Mouse (Mus musculus): Measurements from ENCODE around the gene Tmprss11f. TPM values are rescaled to one million over a fixed set of nuclear protein-coding genes. Genes with fewer than 3 reads are reported as not detected.
"Not testable (repeated sequence)": the region's sequence is repeated elsewhere in the genome, so short reads cannot be mapped to it uniquely, and the experiment has no call there.

Gene Tmprss11f
- not detected in 2 replicates for polyA plus RNA-seq (2012; rRNA removed)

DNA sequence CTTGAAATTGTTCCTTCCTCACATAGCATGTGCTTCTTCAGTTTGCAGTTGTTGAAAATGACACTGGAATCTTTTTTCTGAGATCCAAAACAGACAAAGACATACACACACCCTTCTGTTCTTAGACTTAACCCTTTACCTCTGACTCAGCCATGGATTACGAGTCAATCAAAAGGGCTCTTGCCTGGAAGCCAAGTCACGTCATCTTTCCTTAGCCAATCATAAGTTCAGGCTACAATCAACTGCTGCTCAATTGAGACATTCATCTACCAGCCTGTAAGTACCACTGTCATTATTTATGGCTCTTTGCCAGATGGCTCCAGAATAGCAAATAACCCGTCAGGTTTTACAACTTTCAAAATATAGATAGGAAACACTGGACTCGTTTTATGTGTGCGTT, at the start of gene Tmprss11f:
TSS of gene Tmprss11f (minus strand) at position 101 of the 400 bp plus-strand sequence.
- TF ChIP-seq CTCF (IDR thresholded peaks at IDR 0.05; ENCODE audit: borderline replicate concordance, control insufficient read depth, extremely low read depth, insufficient read depth, low read length, poor library complexity): no peak
- no peak for TF ChIP-seq POLR2A (IDR thresholded peaks at IDR 0.05; ENCODE audit: control insufficient read depth, extremely low read depth, insufficient read depth, low read length, poor library complexity)
- Histone ChIP-seq H3K4me1 (replicated peaks; ENCODE audit: control insufficient read depth, insufficient read depth, low read length) (no peaks in the 10 kb centered on the region), H3K27me3 (ENCODE audit: control insufficient read depth, insufficient read depth, low read length) (no peaks in the 10 kb centered on the region), H3K36me3 (ENCODE audit: control insufficient read depth, insufficient read depth, low read length) (no peaks in the 10 kb centered on the region), H3K4me3 (ENCODE audit: control insufficient read depth, insufficient read depth, low read length) (no peak within 1 kb of the TSS), H3K27ac (ENCODE audit: control insufficient read depth, insufficient read depth, low read length) (no peak within 1 kb of the TSS)
- no peak for DNase-seq
- WGBS: 86% methylated on average over 5 of the region's 5 CpGs

DNA sequence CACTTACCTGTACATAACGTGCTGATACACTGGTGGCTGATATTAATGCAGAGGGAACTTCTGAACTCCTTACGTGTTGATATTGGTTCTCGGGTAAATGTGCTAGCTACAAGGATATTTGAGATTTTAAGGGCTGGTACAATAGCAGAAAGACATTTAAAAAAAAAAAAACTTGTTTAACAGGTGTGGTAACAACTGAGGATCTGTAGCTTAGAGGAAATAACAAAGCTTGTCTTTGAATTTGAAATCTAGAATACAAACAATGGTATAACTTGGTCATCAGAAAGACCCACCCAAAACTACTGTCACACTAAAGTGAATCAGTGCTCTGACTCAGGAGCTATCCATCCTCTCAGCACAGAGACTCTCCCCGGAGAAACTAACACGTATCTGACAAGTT, 44.0 kb upstream of the Tmprss11f start, which contains the start of gene Tmprss11b:
TSS of gene Tmprss11b (minus strand) at position 101 of the 400 bp plus-strand sequence.
- WGBS: 85% methylated on average over 5 of the region's 5 CpGs

DNA sequence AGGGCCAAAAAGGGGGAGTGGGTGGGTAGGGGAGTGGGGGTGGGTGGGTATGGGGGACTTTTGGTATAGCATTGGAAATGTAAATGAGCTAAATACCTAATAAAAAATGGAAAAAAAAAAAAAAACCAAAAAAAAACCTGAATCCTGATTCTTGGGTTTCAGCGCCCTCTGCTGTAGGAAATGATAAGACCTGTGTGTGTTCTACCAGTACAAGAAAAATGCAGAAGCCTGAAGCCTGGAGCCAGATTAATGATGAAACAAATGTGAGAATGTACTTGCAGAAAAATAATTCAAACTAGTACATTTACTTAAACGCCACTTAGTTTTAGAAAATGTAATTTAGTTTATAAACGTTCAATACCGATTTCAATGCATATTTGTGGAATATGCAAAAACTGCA, 17.0 kb upstream of the Tmprss11f start:
- not testable (repeated sequence) for H3K36me3 ChIP-seq (ENCODE audit: control insufficient read depth, insufficient read depth, low read length); H3K27ac ChIP-seq (ENCODE audit: control insufficient read depth, insufficient read depth, low read length); H3K27me3 ChIP-seq (ENCODE audit: control insufficient read depth, insufficient read depth, low read length); DNase-seq; H3K4me1 ChIP-seq (replicated peaks; ENCODE audit: control insufficient read depth, insufficient read depth, low read length); H3K4me3 ChIP-seq (ENCODE audit: control insufficient read depth, insufficient read depth, low read length)
- WGBS: 40% methylated on average over 4 of the region's 4 CpGs

More for the DNA sequence above, 44.0 kb upstream of the Tmprss11f start, which contains the start of gene Tmprss11b:
- TF ChIP-seq CTCF (IDR thresholded peaks at IDR 0.05; ENCODE audit: borderline replicate concordance, control insufficient read depth, extremely low read depth, insufficient read depth, low read length, poor library complexity): no peak
- TF ChIP-seq POLR2A (IDR thresholded peaks at IDR 0.05; ENCODE audit: control insufficient read depth, extremely low read depth, insufficient read depth, low read length, poor library complexity): no peak
- H3K27ac ChIP-seq (ENCODE audit: control insufficient read depth, insufficient read depth, low read length): no peak within 1 kb of the TSS
- no peak for DNase-seq
- no peaks in the 10 kb centered on the region for H3K27me3 ChIP-seq (ENCODE audit: control insufficient read depth, insufficient read depth, low read length)
- no peak within 1 kb of the TSS for H3K4me3 ChIP-seq (ENCODE audit: control insufficient read depth, insufficient read depth, low read length)
- no peaks in the 10 kb centered on the region for H3K4me1 ChIP-seq (replicated peaks; ENCODE audit: control insufficient read depth, insufficient read depth, low read length)
- no peaks in the 10 kb centered on the region for H3K36me3 ChIP-seq (ENCODE audit: control insufficient read depth, insufficient read depth, low read length)

- WGBS: 68% methylated on average over 3 of the region's 3 CpGs
- no peak for DNase-seq
- H3K4me3 ChIP-seq (ENCODE audit: control insufficient read depth, insufficient read depth, low read length): no peak overlapping the region
- no peak overlapping the region for H3K27ac ChIP-seq (ENCODE audit: control insufficient read depth, insufficient read depth, low read length)
- H3K4me1 ChIP-seq (replicated peaks; ENCODE audit: control insufficient read depth, insufficient read depth, low read length): no peaks in the 10 kb centered on the region
- no peaks in the 10 kb centered on the region for H3K36me3 ChIP-seq (ENCODE audit: control insufficient read depth, insufficient read depth, low read length)
- no peaks in the 10 kb centered on the region for H3K27me3 ChIP-seq (ENCODE audit: control insufficient read depth, insufficient read depth, low read length)
- no peak for TF ChIP-seq CTCF (IDR thresholded peaks at IDR 0.05; ENCODE audit: borderline replicate concordance, control insufficient read depth, extremely low read depth, insufficient read depth, low read length, poor library complexity)
- no peak for TF ChIP-seq POLR2A (IDR thresholded peaks at IDR 0.05; ENCODE audit: control insufficient read depth, extremely low read depth, insufficient read depth, low read length, poor library complexity)
Measured at GRCm38 (mm10) chr5:86640795-86641194, 8.6 kb upstream of the Tmprss11f start.

GRCm38 (mm10) chr5:86630700-86631099, 1.5 kb downstream of the Tmprss11f start:
- no peaks in the 10 kb centered on the region for H3K4me1 ChIP-seq (replicated peaks; ENCODE audit: control insufficient read depth, insufficient read depth, low read length)
- no peaks in the 10 kb centered on the region for H3K27me3 ChIP-seq (ENCODE audit: control insufficient read depth, insufficient read depth, low read length)
- no peak for TF ChIP-seq CTCF (IDR thresholded peaks at IDR 0.05; ENCODE audit: borderline replicate concordance, control insufficient read depth, extremely low read depth, insufficient read depth, low read length, poor library complexity)
- no peak for TF ChIP-seq POLR2A (IDR thresholded peaks at IDR 0.05; ENCODE audit: control insufficient read depth, extremely low read depth, insufficient read depth, low read length, poor library complexity)
- H3K4me3 ChIP-seq (ENCODE audit: control insufficient read depth, insufficient read depth, low read length): no peak overlapping the region
- 91% methylated on average over 2 of the region's 2 CpGs for WGBS
- DNase-seq: no peak
- H3K27ac ChIP-seq (ENCODE audit: control insufficient read depth, insufficient read depth, low read length): no peak overlapping the region
- H3K36me3 ChIP-seq (ENCODE audit: control insufficient read depth, insufficient read depth, low read length): no peaks in the 10 kb centered on the region

DNA sequence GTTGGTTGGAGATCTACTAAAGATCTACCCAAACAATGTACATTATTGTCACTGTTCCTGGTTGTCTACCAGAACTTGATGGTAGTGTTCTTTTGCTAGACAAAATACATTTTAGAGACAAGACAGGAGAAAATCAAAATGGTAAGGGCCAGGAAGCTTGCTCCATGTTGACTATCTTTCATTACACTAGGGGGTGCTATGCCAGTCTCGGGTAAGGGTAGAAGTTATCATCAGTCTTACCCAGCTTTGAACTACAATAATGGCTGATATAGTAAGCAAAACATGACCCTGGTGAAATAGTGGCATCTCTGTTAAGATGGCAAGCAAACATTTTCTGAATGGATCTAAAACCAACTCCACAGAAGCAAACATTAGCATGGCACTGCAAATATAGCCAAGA, 10.4 kb downstream of the Tmprss11f start:
- H3K4me1 ChIP-seq (replicated peaks; ENCODE audit: control insufficient read depth, insufficient read depth, low read length): no peaks in the 10 kb centered on the region
- H3K27me3 ChIP-seq (ENCODE audit: control insufficient read depth, insufficient read depth, low read length): no peaks in the 10 kb centered on the region
- H3K4me3 ChIP-seq (ENCODE audit: control insufficient read depth, insufficient read depth, low read length): no peak overlapping the region
- H3K36me3 ChIP-seq (ENCODE audit: control insufficient read depth, insufficient read depth, low read length): no peaks in the 10 kb centered on the region
- WGBS: 78% methylated on average over 1 of the region's 1 CpGs
- H3K27ac ChIP-seq (ENCODE audit: control insufficient read depth, insufficient read depth, low read length): no peak overlapping the region
- DNase-seq: no peak
- TF ChIP-seq POLR2A (IDR thresholded peaks at IDR 0.05; ENCODE audit: control insufficient read depth, extremely low read depth, insufficient read depth, low read length, poor library complexity): no peak
- TF ChIP-seq CTCF (IDR thresholded peaks at IDR 0.05; ENCODE audit: borderline replicate concordance, control insufficient read depth, extremely low read depth, insufficient read depth, low read length, poor library complexity): no peak

GRCm38 (mm10) chr5:86585896-86586295, 46.3 kb downstream of the Tmprss11f start:
- H3K36me3 ChIP-seq (ENCODE audit: control insufficient read depth, insufficient read depth, low read length): no peaks in the 10 kb centered on the region
- WGBS: 93% methylated on average over 3 of the region's 3 CpGs
- H3K4me1 ChIP-seq (replicated peaks; ENCODE audit: control insufficient read depth, insufficient read depth, low read length): no peaks in the 10 kb centered on the region
- no peak for TF ChIP-seq CTCF (IDR thresholded peaks at IDR 0.05; ENCODE audit: borderline replicate concordance, control insufficient read depth, extremely low read depth, insufficient read depth, low read length, poor library complexity)
- no peak for TF ChIP-seq POLR2A (IDR thresholded peaks at IDR 0.05; ENCODE audit: control insufficient read depth, extremely low read depth, insufficient read depth, low read length, poor library complexity)
- H3K4me3 ChIP-seq (ENCODE audit: control insufficient read depth, insufficient read depth, low read length): no peak overlapping the region
- DNase-seq: no peak
- H3K27me3 ChIP-seq (ENCODE audit: control insufficient read depth, insufficient read depth, low read length): no peaks in the 10 kb centered on the region
- H3K27ac ChIP-seq (ENCODE audit: control insufficient read depth, insufficient read depth, low read length): no peak overlapping the region
